Mouse (Mus musculus) embryonic fibroblast, embryonic 13.5 days (primary cell): ENCODE results near the gene Cd52. TPM values are rescaled to one million over a fixed set of nuclear protein-coding genes. Genes with fewer than 3 reads are reported as not detected.

Source experiments
- H3K27ac ChIP-seq: 2 replicates; pipeline ENCODE4 v1.5.1; 2012; ENCODE audit warnings: low read length, control low read depth, inconsistent platforms; ENCODE audit not compliant: insufficient read depth
- H3K4me1 ChIP-seq: 2 replicates; pipeline ENCODE4 v1.6.1; 2011; ENCODE audit warnings: low read length; ENCODE audit not compliant: control insufficient read depth, insufficient read depth
- H3K4me3 ChIP-seq: 2 replicates; pipeline ENCODE4 v1.5.1; 2011; ENCODE audit warnings: mild to moderate bottlenecking, control low read depth, low read length; ENCODE audit not compliant: insufficient read depth
- CTCF ChIP-seq: IDR thresholded peaks from 2 replicates; pipeline ENCODE4 v1.5.1; 2011; ENCODE audit warnings: mild to moderate bottlenecking, control low read depth, low read length, moderate library complexity, borderline replicate concordance; ENCODE audit not compliant: insufficient read depth
- POLR2A ChIP-seq: IDR thresholded peaks from 2 replicates; pipeline ENCODE4 v1.6.1; 2011; ENCODE audit warnings: low read depth, mild to moderate bottlenecking, control low read depth, low read length, moderate library complexity
- polyA plus RNA-seq: library from polyadenylated mRNA; stranded (reverse); fragments of >200 nt; gene quantifications from 2 replicates; pipeline ENCODE4 v1.2.4, GENCODE M21; 2011; ENCODE audit warnings: low read depth; ENCODE audit not compliant: missing spikeins, insufficient read length

Gene Cd52
- polyA plus RNA-seq, 1 experiment, result 6.0 TPM

DNA sequence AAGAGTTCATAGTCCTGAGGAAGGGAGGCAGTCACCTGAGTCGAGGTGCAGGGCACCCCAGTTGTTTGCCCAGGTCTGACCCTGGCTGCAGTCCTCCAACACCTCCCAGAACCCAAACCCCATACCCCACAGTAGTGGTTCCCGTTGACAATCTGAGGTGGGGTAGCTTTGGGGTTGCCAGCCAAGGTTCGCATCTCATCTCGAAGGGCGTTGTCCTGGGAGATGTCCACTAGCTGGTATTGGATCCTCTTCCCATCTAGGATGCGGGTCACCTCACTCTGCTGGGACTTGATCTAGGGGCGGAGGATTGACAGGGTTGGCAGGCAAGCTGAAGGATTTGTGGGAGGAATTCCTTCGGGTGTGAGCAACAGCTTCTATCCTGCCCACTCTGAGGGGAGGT is 32.9 kb upstream of the Cd52 start:
- peak overlapping the region; percentile 62 for H3K4me3 ChIP-seq
- peak overlapping the region; percentile 29; the same call in 1 of the 2 replicates for H3K27ac ChIP-seq
- no peak for TF ChIP-seq CTCF
- no peak for TF ChIP-seq POLR2A
- H3K4me1 ChIP-seq, result peaks cover 2% of the 10 kb centered on the region; the same call in 1 of the 2 replicates

DNA sequence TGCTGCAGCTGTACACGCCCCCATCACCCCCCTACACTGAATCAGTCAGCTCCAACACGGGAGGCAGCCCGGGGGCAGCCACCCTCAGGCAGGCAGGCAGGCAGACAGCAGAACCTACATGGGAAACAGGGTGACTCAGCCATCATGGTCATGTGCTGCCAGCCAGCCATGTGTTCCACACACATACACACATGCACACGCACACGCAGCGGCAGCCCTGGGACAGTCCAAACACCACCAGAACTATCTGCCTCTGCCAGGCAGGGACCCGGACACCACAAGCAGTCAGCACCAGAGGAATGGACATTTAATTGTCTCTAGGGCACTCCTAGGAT is 32.2 kb upstream of the Cd52 start:
- Histone ChIP-seq H3K27ac (no peak overlapping the region), H3K4me1 (no peaks in the 10 kb centered on the region), H3K4me3 (0 out of 2 replicates have a peak overlapping the region, but pooled peaks have one; percentile 62)
- TF ChIP-seq CTCF (no peak), POLR2A (peak; percentile 39; the same call in 1 of the 2 replicates)

DNA sequence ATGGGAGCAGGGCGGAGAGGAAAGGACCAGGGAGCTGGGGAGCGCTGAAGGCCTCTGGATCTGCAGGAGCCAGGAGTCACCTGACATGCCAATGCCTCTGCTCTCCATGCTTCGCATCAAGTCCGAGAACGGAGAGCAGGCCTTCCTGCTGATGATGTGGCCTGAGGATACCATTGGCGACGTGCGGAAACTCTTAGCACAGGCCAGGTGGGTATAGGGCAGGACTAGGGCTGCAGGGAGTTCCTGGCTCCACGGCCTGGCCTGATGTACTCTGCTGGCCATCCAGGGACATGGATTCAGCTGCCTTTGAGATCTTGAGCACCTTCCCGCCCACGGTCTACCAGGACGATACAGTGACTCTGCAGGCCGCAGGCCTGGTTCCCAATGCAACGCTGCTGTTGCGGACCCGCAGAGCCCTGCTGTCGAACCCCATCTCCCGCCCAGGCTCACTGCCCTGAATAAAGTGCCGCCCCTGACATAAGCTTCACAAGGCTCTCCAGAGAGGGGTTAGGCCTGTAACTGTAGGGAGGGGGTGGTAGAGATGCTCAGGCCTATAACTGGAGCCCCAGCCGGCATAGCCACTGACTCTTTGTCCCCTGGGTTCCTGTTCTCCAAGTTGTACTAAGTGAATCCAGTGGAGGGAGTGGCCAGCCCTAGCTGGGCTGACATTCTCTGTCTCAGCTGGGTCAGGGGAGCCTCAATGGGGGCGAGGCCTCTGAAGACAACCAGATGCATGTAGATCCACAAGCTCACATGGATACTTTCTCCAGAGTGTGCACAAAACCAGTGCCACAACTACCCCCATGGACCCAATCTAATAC is 31.6 kb upstream of the Cd52 start:
- no peak overlapping the region for H3K27ac ChIP-seq
- H3K4me1 ChIP-seq, result no peaks in the 10 kb centered on the region
- TF ChIP-seq POLR2A, result no peak
- no peak for TF ChIP-seq CTCF
- H3K4me3 ChIP-seq, result no peak overlapping the region

DNA sequence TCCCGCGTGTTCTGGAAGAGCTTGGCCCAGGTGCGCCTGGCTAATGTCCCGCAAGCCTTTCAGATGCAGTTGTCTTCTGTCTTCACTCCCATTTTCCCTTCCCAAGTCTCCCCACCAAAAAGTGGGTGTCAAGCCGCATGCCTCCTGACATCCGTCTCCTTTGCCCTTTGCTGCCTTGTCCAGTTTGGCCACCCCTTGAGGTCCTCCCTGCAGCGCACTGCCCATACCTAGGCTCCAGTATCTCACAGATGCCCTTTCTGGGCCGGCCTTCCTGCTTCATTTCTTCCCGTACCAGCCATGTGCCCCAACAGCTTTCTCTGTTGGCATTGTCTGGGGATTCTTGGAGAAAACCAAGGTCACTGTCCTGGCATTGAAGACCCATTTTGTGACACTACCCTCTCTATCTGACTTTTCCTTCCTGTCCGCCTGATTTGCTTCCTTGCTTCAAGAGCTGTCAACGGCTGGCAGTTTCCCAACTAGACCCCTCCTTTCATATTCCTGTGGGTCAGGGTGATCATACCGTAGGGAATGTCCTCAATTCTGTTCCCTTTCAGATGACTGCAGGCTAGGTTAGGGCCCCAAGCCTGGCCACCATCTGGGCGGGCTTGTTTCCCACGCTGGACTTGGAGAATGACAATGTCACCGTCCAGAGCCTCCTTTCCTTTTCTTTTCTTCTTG is 30.6 kb upstream of the Cd52 start:
- no peak; the same call in 1 of the 2 replicates for TF ChIP-seq POLR2A
- TF ChIP-seq CTCF, result no peak
- H3K4me1 ChIP-seq, result no peaks in the 10 kb centered on the region
- H3K27ac ChIP-seq, result no peak overlapping the region
- H3K4me3 ChIP-seq, result no peak overlapping the region

DNA sequence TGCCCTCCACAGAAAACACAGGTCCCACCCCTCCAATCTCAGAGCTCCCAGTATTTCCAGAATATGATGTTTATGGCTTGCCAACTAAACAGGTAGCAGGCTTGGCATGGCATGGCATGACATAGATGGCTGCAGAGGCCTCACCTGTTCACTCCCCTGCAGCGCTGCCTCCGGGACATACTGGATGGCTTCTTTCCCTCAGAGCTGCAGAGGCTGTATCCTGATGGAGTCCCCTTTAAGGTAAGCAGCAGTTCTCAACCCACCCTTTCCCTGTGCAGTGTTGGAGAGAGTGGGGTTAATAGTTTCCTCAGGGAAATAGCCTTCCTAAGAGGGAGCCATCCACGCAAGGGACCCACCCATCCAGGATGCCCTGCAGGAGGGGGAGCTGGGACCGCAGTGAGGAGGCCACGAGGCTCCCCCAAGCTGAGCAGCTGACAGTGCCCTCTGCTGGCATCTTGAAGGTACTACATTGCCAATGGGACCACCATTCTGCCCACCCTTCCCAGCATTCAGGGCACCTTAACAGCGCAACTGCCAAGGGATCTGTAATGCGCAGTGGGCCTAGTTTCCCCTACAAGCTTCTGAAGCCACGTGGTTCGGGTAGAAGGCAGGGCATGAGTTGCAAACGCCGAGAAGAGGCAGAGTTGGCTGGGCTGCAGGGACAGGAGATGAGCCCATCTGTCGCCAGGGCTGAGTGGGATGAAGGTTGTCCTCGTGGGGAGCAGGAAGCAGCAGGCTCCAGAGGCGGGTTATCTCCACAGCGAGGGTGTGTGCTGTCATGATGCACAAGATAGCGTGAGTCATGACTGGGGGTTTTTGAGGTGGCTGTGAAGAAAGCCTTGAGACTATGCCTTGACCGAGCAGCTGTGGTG is 29.0 kb upstream of the Cd52 start:
- no peak for TF ChIP-seq POLR2A
- TF ChIP-seq CTCF, result peak; percentile 90
- Histone ChIP-seq H3K4me1 (no peaks in the 10 kb centered on the region), H3K27ac (no peak overlapping the region), H3K4me3 (no peak overlapping the region)

DNA sequence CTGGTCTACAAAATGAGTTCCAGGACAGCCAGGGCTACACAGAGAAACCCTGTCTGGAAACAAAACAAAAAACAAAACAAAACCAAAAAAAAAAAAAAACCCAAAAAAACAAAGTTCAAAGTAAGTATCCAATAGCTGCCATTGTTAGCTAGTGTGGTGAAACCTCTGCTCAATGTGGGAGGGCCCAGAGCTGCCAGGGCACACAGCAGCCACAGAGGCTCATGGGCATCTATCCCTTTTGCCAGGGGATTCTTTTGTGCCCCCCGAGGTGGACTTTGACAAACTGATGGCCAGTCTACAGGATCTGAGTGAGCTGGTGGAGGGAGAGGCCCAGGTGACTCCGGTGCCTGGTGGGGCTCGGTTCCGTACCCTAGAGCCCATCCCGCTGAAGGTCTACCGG is 28.3 kb upstream of the Cd52 start:
- Histone ChIP-seq H3K4me1 (no peaks in the 10 kb centered on the region), H3K4me3 (no peak overlapping the region), H3K27ac (no peak overlapping the region)
- TF ChIP-seq POLR2A, result no peak
- TF ChIP-seq CTCF, result no peak

DNA sequence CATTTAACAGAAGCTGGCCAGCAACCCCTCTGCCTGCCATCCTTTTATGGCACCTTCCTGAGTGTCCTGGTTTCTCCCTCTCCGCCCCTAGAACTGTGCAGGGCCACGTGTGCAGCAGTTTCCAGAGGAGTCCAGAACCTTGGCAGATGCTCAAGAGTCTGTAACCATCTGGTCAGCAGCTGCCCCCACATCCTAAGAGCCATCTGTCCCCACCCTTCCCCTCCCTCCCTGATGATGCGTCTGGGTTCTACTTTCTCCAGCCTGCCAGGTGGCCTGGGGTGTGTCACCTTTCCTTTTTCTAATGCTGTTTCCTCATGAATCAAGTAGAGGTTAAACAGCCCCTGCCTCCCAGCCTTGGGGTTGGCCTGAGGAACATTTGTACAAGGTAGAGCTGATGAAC is 27.4 kb upstream of the Cd52 start:
- H3K27ac ChIP-seq, result no peak overlapping the region
- no peak for TF ChIP-seq POLR2A
- no peak for TF ChIP-seq CTCF
- H3K4me1 ChIP-seq, result no peaks in the 10 kb centered on the region
- no peak overlapping the region for H3K4me3 ChIP-seq

DNA sequence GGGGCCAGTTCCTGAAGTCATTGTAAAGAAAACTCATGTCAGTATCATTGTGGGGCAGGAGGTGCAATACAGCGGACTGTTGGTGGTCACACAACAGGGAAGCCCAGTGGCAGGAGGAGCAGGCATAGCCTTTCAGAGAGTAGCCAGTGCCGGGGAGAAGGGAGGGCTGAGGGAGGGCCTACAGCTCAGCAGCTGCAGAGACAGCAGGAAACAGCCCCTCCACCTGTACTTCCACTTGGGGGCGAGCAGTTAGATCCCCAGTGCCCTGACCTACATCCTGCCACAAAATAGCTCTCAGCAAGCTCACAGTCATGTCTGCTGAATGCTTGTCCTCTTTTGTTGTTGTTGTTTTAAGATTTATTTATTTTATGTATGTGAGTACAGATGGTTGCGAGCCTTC is 26.7 kb upstream of the Cd52 start:
- H3K4me1 ChIP-seq, result no peaks in the 10 kb centered on the region
- no peak overlapping the region for H3K27ac ChIP-seq
- no peak overlapping the region for H3K4me3 ChIP-seq
- TF ChIP-seq POLR2A (no peak), CTCF (no peak)

DNA sequence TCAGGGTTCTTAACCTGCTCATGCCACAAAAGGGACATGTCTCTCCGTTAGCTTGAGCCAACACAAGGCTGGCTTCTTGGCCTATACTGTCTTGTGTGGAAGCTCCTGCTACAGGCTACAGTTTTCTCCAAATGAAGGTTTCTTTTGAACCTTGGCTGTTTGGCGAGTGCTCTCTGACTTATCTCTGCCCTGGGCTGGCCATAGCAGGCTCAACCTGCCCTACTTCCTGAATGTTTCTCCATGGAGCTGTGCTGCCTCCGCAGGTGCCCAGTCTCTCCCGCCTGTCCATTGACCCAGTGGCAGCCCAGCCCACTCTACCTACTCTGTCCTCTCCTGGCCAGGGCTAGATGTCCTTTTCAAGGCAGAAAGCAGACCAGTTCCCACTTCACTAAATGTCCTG is 26.0 kb upstream of the Cd52 start:
- Histone ChIP-seq H3K27ac (no peak overlapping the region), H3K4me1 (no peaks in the 10 kb centered on the region), H3K4me3 (no peak overlapping the region)
- TF ChIP-seq CTCF (no peak), POLR2A (no peak)

DNA sequence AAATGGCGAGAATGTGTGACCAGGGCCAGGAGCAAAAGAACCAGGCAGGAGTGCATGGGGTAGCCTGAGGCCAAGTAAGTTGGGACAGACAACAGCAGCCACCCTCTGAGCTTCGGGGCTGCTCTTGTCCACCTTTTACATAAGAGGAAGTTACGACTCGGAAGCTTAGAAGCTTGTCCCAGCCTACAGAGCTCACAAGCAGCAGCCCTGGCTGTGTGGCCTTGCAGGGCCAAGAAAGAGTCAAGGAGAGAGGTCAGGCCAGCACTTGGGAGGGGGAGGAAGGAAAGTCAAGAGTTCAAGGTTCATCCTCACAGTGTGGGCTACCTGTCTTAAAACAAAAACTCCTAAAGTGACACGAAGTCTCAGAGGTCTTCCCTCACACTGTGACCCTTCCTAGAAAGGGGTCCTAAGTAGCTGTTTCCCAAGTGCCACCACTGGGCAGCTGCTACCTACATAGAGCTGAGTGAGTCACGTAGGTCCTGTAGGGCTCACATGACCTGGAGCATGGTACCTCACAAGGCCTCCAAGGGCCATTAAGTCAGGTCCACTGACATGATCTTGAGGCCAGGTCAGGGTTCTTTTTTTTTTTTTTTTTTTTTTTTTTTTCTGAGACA is 25.4 kb upstream of the Cd52 start:
- Histone ChIP-seq H3K27ac (no peak overlapping the region), H3K4me1 (no peaks in the 10 kb centered on the region), H3K4me3 (no peak overlapping the region)
- TF ChIP-seq CTCF, result no peak
- no peak for TF ChIP-seq POLR2A
